Mouse (Mus musculus) liver, embryonic 14.5 days (tissue): ENCODE results near the gene Pecam1. TPM values are rescaled to one million over a fixed set of nuclear protein-coding genes. Genes with fewer than 3 reads are reported as not detected.
"Not testable (repeated sequence)": the region's sequence is repeated elsewhere in the genome, so short reads cannot be mapped to it uniquely, and the experiment has no call there.

ENCODE experiments used
- ATAC-seq: fragments of 200-750 bp; cut with Nextera tagmentation; 2 replicates; pipeline ENCODE4 v1.8.0; 2017; ENCODE audit warnings: moderate number of reproducible peaks, mild to moderate bottlenecking, moderate library complexity; ENCODE audit not compliant: insufficient read depth
- DNase-seq, 3 experiments: peaks; one replicate each; pipeline ENCODE4 v3.0.0-alpha.2; 2012 to 2013; ENCODE audit warnings: low read depth in 3 of 3, low spot score in 3 of 3
- H3K27ac ChIP-seq: fragments of 300-500 bp; sonication (generic); 2 replicates; pipeline ENCODE4 v1.5.1; 2014; ENCODE audit warnings: moderate library complexity, mild to moderate bottlenecking, control low read depth, inconsistent platforms
- H3K27me3 ChIP-seq: fragments of 300-500 bp; sonication (generic); 2 replicates; pipeline ENCODE4 v1.6.1; 2014; ENCODE audit warnings: mild to moderate bottlenecking, low read length, moderate library complexity; ENCODE audit not compliant: control insufficient read depth, insufficient read depth
- H3K36me3 ChIP-seq: fragments of 300-500 bp; sonication (generic); replicated peaks from 2 replicates; pipeline ENCODE4 v1.6.1; 2014; ENCODE audit warnings: low read depth; ENCODE audit not compliant: control insufficient read depth, insufficient read depth
- H3K4me1 ChIP-seq, 2 experiments: fragments of 200-500 bp in 1 of 2; fragments of 300-500 bp in 1 of 2; sonication (generic) in 1 of 2; replicated peaks; 2 replicates each; pipeline ENCODE4 v1.6.1; 2012 to 2014; ENCODE audit warnings: antibody characterized with exemption in 1 of 2, inconsistent platforms in 1 of 2, low read length in 1 of 2; ENCODE audit not compliant: control insufficient read depth in 2 of 2, insufficient read depth in 2 of 2
- H3K4me2 ChIP-seq: fragments of 300-500 bp; sonication (generic); 2 replicates; pipeline ENCODE4 v1.6.1; 2014; ENCODE audit warnings: low read depth, mild to moderate bottlenecking, control low read depth, moderate library complexity
- H3K4me3 ChIP-seq, 2 experiments: fragments of 200-500 bp in 1 of 2; fragments of 300-500 bp in 1 of 2; sonication (generic) in 1 of 2; 2 replicates each; pipeline ENCODE4 v1.5.1; 2012 to 2014; ENCODE audit warnings: low read depth in 2 of 2, low read length in 2 of 2, mild to moderate bottlenecking in 2 of 2, control low read depth in 1 of 2, inconsistent platforms in 1 of 2, moderate library complexity in 1 of 2; ENCODE audit not compliant: insufficient read depth in 1 of 2
- H3K9ac ChIP-seq: fragments of 300-500 bp; sonication (generic); replicated peaks from 2 replicates; pipeline ENCODE4 v1.6.1; 2014; ENCODE audit warnings: mild to moderate bottlenecking, control low read depth, moderate library complexity
- H3K9me3 ChIP-seq: fragments of 300-500 bp; sonication (generic); 2 replicates; pipeline ENCODE4 v1.6.1; 2016; ENCODE audit warnings: low read length, mixed read lengths; ENCODE audit not compliant: control insufficient read depth
- CTCF ChIP-seq: IDR thresholded peaks from 2 replicates; pipeline ENCODE4 v1.5.1; 2016; ENCODE audit warnings: antibody characterized with exemption, low read depth, control low read depth
- EP300 ChIP-seq: IDR thresholded peaks from 2 replicates; pipeline ENCODE4 v1.6.1; 2016; ENCODE audit warnings: antibody characterized with exemption, low read depth
- WGBS: fragments of 180-500 bp; shearing (Covaris S2); extraction: QIAGEN DNeasy Blood & Tissue Kit; methylation state at CpG from one replicate; pipeline ENCODE4 v1.1.7; 2014; ENCODE audit not compliant: insufficient replicate concordance; 5-methylcytosine and 5-hydroxymethylcytosine counted together
- polyA plus RNA-seq, 2 experiments: library from polyadenylated mRNA; depleted of rRNA in 1 of 2; stranded (reverse) in 1 of 2; unstranded in 1 of 2; fragments of >200 nt; fragmentation: Nextera tagmentation in 1 of 2; extraction: Ambion mirVana in 1 of 2; gene quantifications; 2 replicates each; pipeline versions ENCODE4 v1.2.1 to v1.2.3; 2012 to 2014

Pecam1 gene
- polyA plus RNA-seq, 2 experiments: 5.5 to 6.3 TPM

DNA sequence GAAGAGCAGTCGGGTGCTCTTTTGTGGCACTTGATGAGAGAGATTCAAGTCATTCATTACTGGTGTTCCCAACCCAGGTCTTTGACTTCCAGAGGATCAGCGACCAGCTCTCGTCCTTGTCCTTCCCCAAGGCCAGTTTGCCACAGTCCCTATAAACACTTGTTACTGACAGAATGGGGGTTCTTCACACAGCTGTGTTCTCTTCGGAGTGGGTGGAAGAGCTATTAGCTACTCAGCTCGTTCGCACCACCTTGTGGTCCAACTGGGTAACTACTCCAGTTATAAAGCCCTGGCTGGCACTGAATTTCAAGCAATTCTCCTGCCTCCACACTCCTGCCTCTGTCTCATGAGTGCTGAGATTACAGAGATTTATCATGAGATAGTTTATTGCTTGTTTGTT is 122.7 kb downstream of the Pecam1 start:
- no peak overlapping the region for H3K4me2 ChIP-seq
- 16% methylated on average over 6 of the region's 6 CpGs for WGBS
- no peaks in the 10 kb centered on the region for H3K9me3 ChIP-seq
- H3K36me3 ChIP-seq: no peaks in the 10 kb centered on the region
- H3K9ac ChIP-seq: no peak overlapping the region
- H3K27ac ChIP-seq: no peak overlapping the region
- TF ChIP-seq CTCF: peak; percentile 89
- TF ChIP-seq EP300: no peak
- H3K4me3 ChIP-seq: no peak overlapping the region
- DNase-seq (peak; percentile 30 to 39 (median 33)), ATAC-seq (peak; percentile 35; the same call in 1 of the 2 replicates)
- no peaks in the 10 kb centered on the region; a peak in 1 of 4 replicates for H3K4me1 ChIP-seq
- no peaks in the 10 kb centered on the region for H3K27me3 ChIP-seq

- Histone ChIP-seq H3K4me3 (no peak overlapping the region), H3K27ac (no peak overlapping the region), H3K36me3 (no peaks in the 10 kb centered on the region), H3K4me1 (peaks cover 0 to 8% of the 10 kb centered on the region in 2 experiments; a peak in 2 of 4 replicates), H3K27me3 (no peaks in the 10 kb centered on the region), H3K9ac (no peak overlapping the region), H3K4me2 (no peak overlapping the region), H3K9me3 (no peaks in the 10 kb centered on the region)
- peak; percentile 46; the same call in 1 of the 2 replicates for TF ChIP-seq CTCF
- no peak for TF ChIP-seq EP300
- no peak for DNase-seq
- WGBS: 42% methylated on average over 3 of the region's 3 CpGs
- ATAC-seq: no peak
Measured at GRCm38 (mm10) chr11:106625577-106625976, 124.9 kb downstream of the Pecam1 start.

DNA sequence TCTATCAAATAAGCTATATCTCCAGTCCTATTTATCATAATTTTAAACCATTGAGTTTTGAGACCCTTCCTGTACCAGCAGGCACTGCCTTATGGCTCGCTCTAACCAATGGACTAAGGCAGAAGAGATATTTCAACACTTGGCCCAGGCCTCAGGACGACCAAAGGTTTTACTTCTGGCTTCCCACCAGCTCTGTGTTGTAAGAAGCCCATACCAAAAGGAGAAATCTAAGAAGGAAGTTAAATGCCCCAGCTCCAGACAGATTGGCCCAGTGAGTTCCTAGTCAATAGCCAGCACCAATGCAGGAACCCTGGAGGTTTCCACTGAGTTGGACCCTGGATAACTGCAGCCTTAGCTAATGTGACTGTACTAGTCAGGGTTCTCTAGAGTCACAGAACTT is 126.8 kb downstream of the Pecam1 start:
- Histone ChIP-seq H3K4me3 (no peak overlapping the region), H3K9ac (no peak overlapping the region), H3K9me3 (no peaks in the 10 kb centered on the region), H3K27me3 (no peaks in the 10 kb centered on the region), H3K4me2 (no peak overlapping the region), H3K27ac (no peak overlapping the region), H3K4me1 (peaks cover 0 to 10% of the 10 kb centered on the region in 2 experiments; a peak in 2 of 4 replicates), H3K36me3 (no peaks in the 10 kb centered on the region)
- no peak for ATAC-seq
- TF ChIP-seq EP300 (no peak), CTCF (no peak)
- DNase-seq: no peak
- WGBS: 31% methylated on average over 2 of the region's 2 CpGs

- WGBS: 35% methylated on average over 8 of the region's 8 CpGs
- no peak overlapping the region for H3K27ac ChIP-seq
Measured at GRCm38 (mm10) chr11:106622056-106622455, 128.4 kb downstream of the Pecam1 start.

GRCm38 (mm10) chr11:106618768-106619167 is 131.7 kb downstream of the Pecam1 start:
- not testable (repeated sequence) for H3K27ac ChIP-seq, H3K4me3 ChIP-seq, H3K27me3 ChIP-seq, ATAC-seq, DNase-seq, H3K9ac ChIP-seq, H3K4me2 ChIP-seq, H3K36me3 ChIP-seq, H3K9me3 ChIP-seq
- 52% methylated on average over 4 of the region's 4 CpGs for WGBS
- H3K4me1 ChIP-seq: peaks cover under 1 to 12% of the 10 kb centered on the region in 2 experiments

More at GRCm38 (mm10) chr11:106622056-106622455, 128.4 kb downstream of the Pecam1 start:
- Histone ChIP-seq H3K4me3 (no peak overlapping the region), H3K9me3 (no peaks in the 10 kb centered on the region), H3K4me2 (no peak overlapping the region), H3K4me1 (peaks cover 0 to 10% of the 10 kb centered on the region in 2 experiments; a peak in 2 of 4 replicates), H3K27me3 (no peaks in the 10 kb centered on the region), H3K36me3 (no peaks in the 10 kb centered on the region), H3K9ac (no peak overlapping the region)
- ATAC-seq (no peak), DNase-seq (no peak)
- TF ChIP-seq CTCF (no peak), EP300 (no peak)
